Mouse (Mus musculus) forebrain, embryonic 13.5 days (tissue): ENCODE measurements around the gene Gla. TPM values are rescaled to one million over a fixed set of nuclear protein-coding genes. Genes with fewer than 3 reads are reported as not detected.

Source experiments
- ATAC-seq: fragments of 200-750 bp; cut with Nextera tagmentation; 2 replicates; pipeline ENCODE4 v1.8.0; 2017
- H3K27ac ChIP-seq: fragments of 300-500 bp; sonication (generic); 2 replicates; pipeline ENCODE4 v1.5.1; 2015; ENCODE audit warnings: inconsistent platforms, mild to moderate bottlenecking, moderate library complexity
- H3K27me3 ChIP-seq: fragments of 300-500 bp; sonication (generic); 2 replicates; pipeline ENCODE4 v1.6.1; 2015; ENCODE audit warnings: mild to moderate bottlenecking, inconsistent platforms
- H3K36me3 ChIP-seq: fragments of 300-500 bp; sonication (generic); 2 replicates; pipeline ENCODE4 v1.6.1; 2015; ENCODE audit warnings: mild to moderate bottlenecking, inconsistent platforms; ENCODE audit not compliant: poor library complexity, severe bottlenecking
- H3K4me1 ChIP-seq: fragments of 300-500 bp; sonication (generic); 2 replicates; pipeline ENCODE4 v1.6.1; 2015; ENCODE audit warnings: inconsistent platforms
- H3K4me2 ChIP-seq: fragments of 300-500 bp; sonication (generic); 2 replicates; pipeline ENCODE4 v1.6.1; 2015; ENCODE audit warnings: inconsistent platforms, mild to moderate bottlenecking, moderate library complexity
- H3K4me3 ChIP-seq: fragments of 300-500 bp; sonication (generic); 2 replicates; pipeline ENCODE4 v1.5.1; 2015; ENCODE audit warnings: mild to moderate bottlenecking, inconsistent platforms
- H3K9ac ChIP-seq: fragments of 300-500 bp; sonication (generic); 2 replicates; pipeline ENCODE4 v1.6.1; 2015; ENCODE audit warnings: mild to moderate bottlenecking, inconsistent platforms
- H3K9me3 ChIP-seq: fragments of 300-500 bp; sonication (generic); replicated peaks from 2 replicates; pipeline ENCODE4 v1.6.1; 2016; ENCODE audit warnings: inconsistent platforms
- WGBS: fragments of 180-500 bp; shearing (Covaris S2); methylation state at CpG from one replicate; pipeline ENCODE4 v1.1.7; 2015; 5-methylcytosine and 5-hydroxymethylcytosine counted together
- polyA plus RNA-seq: library from polyadenylated mRNA; unstranded; fragments of >200 nt; fragmentation: Nextera tagmentation; extraction: Ambion mirVana; gene quantifications from 2 replicates; pipeline ENCODE4 v1.2.1, GENCODE M21; 2015

Gene Gla
- polyA plus RNA-seq, 1 experiment from 2014 or later, result 3.6 TPM

GRCm38 (mm10) chrX:134619695-134620094, 18.8 kb upstream of the Gla start:
- no peak overlapping the region for H3K4me3 ChIP-seq
- no peaks in the 10 kb centered on the region for H3K27me3 ChIP-seq
- H3K4me2 ChIP-seq, result peak overlapping the region; percentile 28
- H3K27ac ChIP-seq, result peak overlapping the region; percentile 81
- WGBS, result 33% methylated on average over 9 of the region's 9 CpGs
- peak; percentile 39; the same call in 1 of the 2 replicates for ATAC-seq
- H3K36me3 ChIP-seq, result no peaks in the 10 kb centered on the region
- H3K9ac ChIP-seq, result no peak overlapping the region
- H3K9me3 ChIP-seq, result no peaks in the 10 kb centered on the region
- H3K4me1 ChIP-seq, result peaks cover 12% of the 10 kb centered on the region; the same call in 1 of the 2 replicates

GRCm38 (mm10) chrX:134614306-134614705, 13.4 kb upstream of the Gla start:
- Histone ChIP-seq H3K4me1 (no peaks in the 10 kb centered on the region), H3K36me3 (no peaks in the 10 kb centered on the region), H3K27ac (no peak overlapping the region), H3K9ac (no peak overlapping the region), H3K27me3 (no peaks in the 10 kb centered on the region), H3K4me2 (no peak overlapping the region), H3K9me3 (no peaks in the 10 kb centered on the region), H3K4me3 (no peak overlapping the region)
- WGBS, result 59% methylated on average over 2 of the region's 2 CpGs
- ATAC-seq, result no peak

GRCm38 (mm10) chrX:134612285-134612959, 11.5 kb upstream of the Gla start:
- peak; percentile 91 for ATAC-seq
- H3K27ac ChIP-seq, result peak overlapping the region; percentile 83
- no peaks in the 10 kb centered on the region for H3K4me1 ChIP-seq
- peak overlapping the region; percentile 30 for H3K9ac ChIP-seq
- whole genome bisulfite sequencing, result 19% methylated on average over 14 of the region's 15 CpGs
- H3K9me3 ChIP-seq, result no peaks in the 10 kb centered on the region
- H3K4me2 ChIP-seq, result peak overlapping the region; percentile 55
- H3K36me3 ChIP-seq, result peaks cover under 1% of the 10 kb centered on the region; the same call in 1 of the 2 replicates
- no peaks in the 10 kb centered on the region for H3K27me3 ChIP-seq
- peak overlapping the region; percentile 33 for H3K4me3 ChIP-seq

DNA sequence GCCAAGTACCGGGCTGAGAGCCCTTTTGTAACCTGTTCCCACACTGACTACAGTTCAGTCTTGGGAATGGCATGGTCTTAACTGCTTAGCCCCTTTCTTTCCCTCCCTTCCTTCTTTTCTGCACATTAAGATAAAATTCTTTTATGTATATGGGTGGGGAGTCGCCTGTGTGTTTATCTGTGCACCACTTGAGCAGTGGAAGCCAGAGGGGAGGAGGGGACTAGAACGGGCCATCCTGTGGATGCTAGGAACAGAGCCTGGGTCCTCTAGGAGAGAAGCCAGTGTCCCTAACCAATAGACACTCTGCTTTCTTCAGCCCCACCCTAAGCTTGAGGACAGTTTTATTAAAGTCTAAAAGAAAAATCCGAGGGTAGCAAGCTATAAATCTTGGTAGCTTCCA, 10.1 kb upstream of the Gla start:
- peaks cover 5% of the 10 kb centered on the region; the same call in 1 of the 2 replicates for H3K36me3 ChIP-seq
- H3K4me1 ChIP-seq, result no peaks in the 10 kb centered on the region
- H3K9me3 ChIP-seq, result no peaks in the 10 kb centered on the region
- H3K4me3 ChIP-seq, result no peak overlapping the region
- H3K27me3 ChIP-seq, result no peaks in the 10 kb centered on the region
- ATAC-seq, result no peak
- no peak overlapping the region for H3K9ac ChIP-seq
- no peak overlapping the region for H3K4me2 ChIP-seq
- H3K27ac ChIP-seq, result no peak overlapping the region
- 89% methylated on average over 4 of the region's 4 CpGs for WGBS

- no peaks in the 10 kb centered on the region for H3K9me3 ChIP-seq
- no peaks in the 10 kb centered on the region for H3K27me3 ChIP-seq
- H3K4me1 ChIP-seq, result no peaks in the 10 kb centered on the region
- peaks cover 5% of the 10 kb centered on the region; the same call in 1 of the 2 replicates for H3K36me3 ChIP-seq
- no peak overlapping the region for H3K4me3 ChIP-seq
- no peak overlapping the region for H3K9ac ChIP-seq
- ATAC-seq, result no peak
- H3K27ac ChIP-seq, result no peak overlapping the region
- no peak overlapping the region for H3K4me2 ChIP-seq
- 37% methylated on average over 4 of the region's 4 CpGs for WGBS
Observed at GRCm38 (mm10) chrX:134609472-134609871, 8.5 kb upstream of the Gla start.

DNA sequence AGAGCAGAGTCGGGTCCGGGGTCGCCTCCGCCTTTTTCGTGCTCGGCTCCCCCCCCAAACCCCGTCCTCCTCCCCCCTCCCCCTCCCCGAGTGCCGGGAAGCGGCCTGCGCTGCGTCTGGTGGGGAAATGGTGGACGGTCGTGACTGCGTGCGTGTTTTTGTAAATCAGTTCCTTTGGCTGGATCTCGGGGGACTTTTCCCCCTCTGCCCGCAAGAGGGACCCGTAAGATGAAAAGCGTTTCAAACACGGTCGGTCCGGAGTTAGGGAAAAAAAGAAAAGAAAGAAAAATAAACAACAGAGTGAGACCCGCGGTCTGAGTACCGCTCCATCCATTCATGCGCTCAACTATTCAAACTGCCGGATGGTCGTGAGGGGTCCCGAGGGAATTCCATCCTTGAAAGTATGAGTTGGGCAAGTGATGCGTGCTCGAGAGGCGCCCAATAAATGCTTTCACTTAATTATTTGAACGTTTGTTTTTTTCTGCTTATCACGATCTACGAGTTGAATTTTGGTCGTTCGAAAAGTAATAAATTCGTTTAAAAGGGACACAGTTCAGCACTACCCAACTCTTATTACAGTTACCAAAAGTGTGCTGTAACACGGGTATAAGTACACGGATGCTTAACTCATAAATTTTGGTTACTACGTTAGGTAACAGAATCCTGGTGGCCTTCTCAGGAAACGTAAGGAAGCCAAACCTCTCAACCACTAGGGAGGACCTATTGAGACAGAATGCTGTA, 625 bp upstream of the Gla start:
- Histone ChIP-seq H3K9me3 (no peaks in the 10 kb centered on the region), H3K27ac (peak overlapping the region; percentile 90), H3K4me2 (peak overlapping the region; percentile 61), H3K9ac (peak overlapping the region; percentile 65), H3K4me1 (peaks cover 24% of the 10 kb centered on the region), H3K36me3 (no peaks in the 10 kb centered on the region), H3K4me3 (peak overlapping the region; percentile 53), H3K27me3 (no peaks in the 10 kb centered on the region)
- 16% methylated on average over 34 of the region's 43 CpGs for WGBS
- ATAC-seq, result peak; percentile 83

- WGBS, result 32% methylated on average over 10 of the region's 10 CpGs
- Histone ChIP-seq H3K27ac (peak overlapping the region; percentile 61; the same call in 1 of the 2 replicates), H3K4me3 (peak overlapping the region; percentile 53), H3K27me3 (no peaks in the 10 kb centered on the region), H3K9ac (peak overlapping the region; percentile 62), H3K4me2 (peak overlapping the region; percentile 63), H3K4me1 (peaks cover 24% of the 10 kb centered on the region), H3K9me3 (no peaks in the 10 kb centered on the region), H3K36me3 (no peaks in the 10 kb centered on the region)
- ATAC-seq, result peak; percentile 2; the same call in 1 of the 2 replicates
Observed at GRCm38 (mm10) chrX:134599922-134600565, 881 bp downstream of the Gla start.

DNA sequence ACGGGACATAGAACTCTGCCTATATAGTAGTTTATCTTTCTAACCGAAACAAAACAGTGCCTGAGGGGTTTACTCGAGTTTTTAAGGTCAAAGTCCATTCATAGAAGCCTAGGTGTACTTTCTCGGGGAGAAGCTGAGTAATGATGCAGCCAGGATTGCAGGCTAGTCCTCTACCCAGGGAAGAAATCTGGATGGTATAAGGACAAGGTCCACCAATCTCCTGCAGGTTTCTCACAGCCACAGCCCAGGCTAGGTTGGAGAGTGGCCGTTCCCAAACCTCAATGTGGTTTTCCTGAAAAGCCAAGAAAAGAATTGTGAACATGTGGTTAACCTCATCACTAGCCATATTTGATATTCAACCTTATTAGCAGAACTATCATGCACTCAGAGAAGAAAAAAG, 11.1 kb downstream of the Gla start:
- Histone ChIP-seq H3K4me2 (no peak overlapping the region), H3K4me3 (no peak overlapping the region), H3K9ac (no peak overlapping the region), H3K9me3 (no peaks in the 10 kb centered on the region), H3K27me3 (no peaks in the 10 kb centered on the region), H3K4me1 (peaks cover 6% of the 10 kb centered on the region; the same call in 1 of the 2 replicates), H3K27ac (no peak overlapping the region), H3K36me3 (peaks cover 12% of the 10 kb centered on the region; the same call in 1 of the 2 replicates)
- WGBS, result 65% methylated on average over 5 of the region's 5 CpGs
- no peak for ATAC-seq

GRCm38 (mm10) chrX:134588997-134589396, 11.9 kb downstream of the Gla start:
- ATAC-seq, result no peak
- peaks cover 6% of the 10 kb centered on the region; the same call in 1 of the 2 replicates for H3K4me1 ChIP-seq
- peaks cover 12% of the 10 kb centered on the region; the same call in 1 of the 2 replicates for H3K36me3 ChIP-seq
- no peak overlapping the region for H3K4me3 ChIP-seq
- 87% methylated on average over 3 of the region's 3 CpGs for WGBS
- H3K4me2 ChIP-seq, result no peak overlapping the region
- no peak overlapping the region for H3K27ac ChIP-seq
- H3K27me3 ChIP-seq, result no peaks in the 10 kb centered on the region
- no peaks in the 10 kb centered on the region for H3K9me3 ChIP-seq
- no peak overlapping the region for H3K9ac ChIP-seq

DNA sequence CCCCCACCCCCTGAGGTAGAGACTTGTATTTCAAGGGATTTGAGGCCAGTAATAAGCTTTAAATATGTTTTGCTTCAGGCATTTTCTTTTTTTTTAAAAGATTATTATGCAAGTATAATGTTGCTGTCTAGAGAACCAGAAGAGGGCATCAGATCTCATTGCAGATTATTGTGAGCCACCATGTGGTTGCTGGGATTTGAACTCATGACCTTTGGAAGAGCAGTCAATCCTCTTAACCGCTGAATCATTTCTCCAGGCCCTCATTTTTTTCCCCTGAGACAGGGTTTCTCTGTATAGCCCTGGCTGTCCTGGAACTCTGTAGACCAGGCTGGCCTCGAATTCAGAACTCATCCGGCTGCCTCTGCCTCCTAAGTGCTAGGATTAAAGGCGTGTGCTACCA, 12.7 kb downstream of the Gla start:
- Histone ChIP-seq H3K27me3 (no peaks in the 10 kb centered on the region), H3K4me2 (no peak overlapping the region), H3K36me3 (peaks cover 12% of the 10 kb centered on the region; the same call in 1 of the 2 replicates), H3K9ac (no peak overlapping the region), H3K27ac (no peak overlapping the region), H3K4me1 (peaks cover 6% of the 10 kb centered on the region; the same call in 1 of the 2 replicates), H3K4me3 (no peak overlapping the region), H3K9me3 (no peaks in the 10 kb centered on the region)
- 84% methylated on average over 4 of the region's 4 CpGs for WGBS
- ATAC-seq, result no peak

GRCm38 (mm10) chrX:134586447-134586846, 14.5 kb downstream of the Gla start:
- ATAC-seq, result no peak
- Histone ChIP-seq H3K27me3 (no peaks in the 10 kb centered on the region), H3K4me3 (peak overlapping the region; percentile 52), H3K36me3 (peaks cover 12% of the 10 kb centered on the region; the same call in 1 of the 2 replicates), H3K4me1 (peaks cover 6% of the 10 kb centered on the region; the same call in 1 of the 2 replicates), H3K4me2 (peak overlapping the region; percentile 64), H3K9ac (peak overlapping the region; percentile 76), H3K27ac (no peak overlapping the region), H3K9me3 (no peaks in the 10 kb centered on the region)
- 44% methylated on average over 8 of the region's 8 CpGs for WGBS
